Mouse (Mus musculus) retina, postnatal 7 days (tissue): ENCODE results near the gene Evx2.
A peak's percentile ranks its signal among the peaks of the same experiment; 100 is the strongest.

Experiments used
- DNase-seq: peaks from one replicate; pipeline ENCODE4 v3.0.0-alpha.2; 2012; ENCODE audit warnings: low read depth, low spot score

The Evx2 gene

GRCm38 (mm10) chr2:74681594-74682531 lies 22.5 kb upstream of the Evx2 start:
- DNase-seq: no peak

DNA sequence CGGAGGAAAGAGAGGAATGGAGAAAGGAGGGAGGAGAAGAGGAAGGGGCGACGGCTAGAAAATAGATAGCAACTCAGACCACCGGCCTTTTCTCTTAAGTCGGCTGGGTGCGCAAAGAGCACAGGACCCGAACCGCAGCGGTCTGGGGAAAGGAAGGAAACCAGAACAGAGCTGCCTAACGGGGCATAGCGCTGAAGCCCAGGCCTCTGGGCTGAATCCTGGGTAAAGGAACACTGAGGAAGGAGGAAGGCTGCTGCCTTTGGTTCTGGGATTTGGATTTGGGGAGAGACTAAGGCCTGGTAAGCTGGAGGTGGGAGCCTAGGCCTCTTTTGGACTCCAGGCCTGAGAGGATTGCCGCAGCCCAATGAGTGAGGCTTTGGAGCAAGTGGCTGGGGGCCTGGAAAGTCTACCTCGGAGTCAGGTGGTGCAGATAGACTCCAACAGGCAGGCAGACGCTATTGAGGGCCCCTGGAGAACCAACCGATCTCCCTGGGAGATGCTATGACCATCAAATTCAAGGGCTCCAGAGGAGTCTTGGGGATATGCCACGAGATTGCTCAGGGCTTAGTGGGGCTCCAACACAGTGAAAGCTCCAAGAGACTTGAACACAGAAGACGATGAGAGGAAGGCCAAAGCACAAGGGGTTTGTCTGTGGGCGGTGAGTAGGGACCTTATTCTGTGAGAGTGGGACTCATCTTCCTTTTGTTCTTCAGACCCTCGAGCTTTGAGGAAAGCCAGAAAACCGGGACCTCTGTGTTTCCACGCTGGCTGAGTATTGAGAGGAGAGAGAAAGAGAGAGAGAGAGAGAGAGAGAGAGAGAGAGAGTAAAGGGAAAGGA lies 21.4 kb upstream of the Evx2 start:
- DNase-seq: no peak

- DNase-seq: no peak
Observed at GRCm38 (mm10) chr2:74679980-74680379, 20.6 kb upstream of the Evx2 start.

GRCm38 (mm10) chr2:74679596-74679971 lies 20.2 kb upstream of the Evx2 start:
- DNase-seq: no peak

DNA sequence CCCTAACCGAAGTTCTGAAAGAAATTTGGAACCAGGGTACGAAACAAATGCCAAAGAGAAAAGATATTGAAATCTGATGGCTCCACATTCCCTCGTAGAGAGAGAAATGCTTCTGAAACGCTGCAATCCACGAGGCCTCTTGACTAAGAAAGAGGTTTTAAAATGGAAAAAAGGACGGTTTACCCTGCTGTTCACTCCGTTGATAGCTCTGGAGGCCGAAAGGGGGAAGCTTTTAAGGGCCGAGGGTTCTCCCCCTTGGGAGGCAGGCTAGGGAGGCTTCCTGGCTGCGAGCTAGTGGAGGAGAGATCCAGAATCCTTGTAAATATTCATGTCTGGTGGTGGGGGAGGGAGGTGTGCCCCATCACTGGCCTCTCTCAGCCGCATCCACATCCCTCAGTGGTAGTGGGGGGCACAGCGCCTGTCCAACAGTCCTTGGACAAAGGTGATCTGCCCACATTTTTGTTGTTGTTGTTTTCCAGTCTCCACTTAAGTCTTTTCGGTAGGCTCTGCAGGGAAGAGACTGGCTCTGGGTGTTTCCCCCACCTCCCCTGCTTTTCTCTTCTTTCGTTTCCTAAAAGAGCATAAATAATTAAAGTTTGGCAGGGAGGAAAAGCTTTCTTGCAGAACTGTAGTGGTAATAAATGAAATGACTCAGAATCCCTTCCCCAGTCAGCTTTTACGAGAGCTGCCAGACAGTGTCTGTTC lies 19.7 kb upstream of the Evx2 start, which contains the start of gene Hoxd11:
TSS of gene Hoxd11 (plus strand) at position 667 of the 705 bp plus-strand sequence.
- DNase-seq: no peak

DNA sequence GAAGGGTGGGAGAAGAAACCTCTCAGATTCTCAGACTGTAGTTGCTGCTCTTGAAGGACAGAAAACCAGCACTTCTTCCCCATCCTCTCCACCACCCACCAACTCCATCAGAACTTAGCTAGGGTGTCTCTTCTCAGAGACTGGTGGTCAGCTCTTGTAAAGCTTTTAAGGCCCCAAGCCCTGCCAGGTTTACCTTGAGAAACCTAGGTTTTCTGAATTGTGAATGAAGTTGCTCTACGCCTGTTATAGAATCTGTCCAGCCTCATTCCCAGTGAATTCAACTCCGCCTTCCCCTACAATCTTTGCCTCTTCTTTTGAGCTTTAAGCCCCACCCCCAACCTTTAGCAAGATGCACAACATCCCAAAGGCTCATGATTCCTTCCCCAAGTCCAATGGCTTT lies 17.7 kb upstream of the Evx2 start:
- DNase-seq: no peak

- DNase-seq: no peak
Observed at GRCm38 (mm10) chr2:74676376-74677052, 17.2 kb upstream of the Evx2 start.

DNA sequence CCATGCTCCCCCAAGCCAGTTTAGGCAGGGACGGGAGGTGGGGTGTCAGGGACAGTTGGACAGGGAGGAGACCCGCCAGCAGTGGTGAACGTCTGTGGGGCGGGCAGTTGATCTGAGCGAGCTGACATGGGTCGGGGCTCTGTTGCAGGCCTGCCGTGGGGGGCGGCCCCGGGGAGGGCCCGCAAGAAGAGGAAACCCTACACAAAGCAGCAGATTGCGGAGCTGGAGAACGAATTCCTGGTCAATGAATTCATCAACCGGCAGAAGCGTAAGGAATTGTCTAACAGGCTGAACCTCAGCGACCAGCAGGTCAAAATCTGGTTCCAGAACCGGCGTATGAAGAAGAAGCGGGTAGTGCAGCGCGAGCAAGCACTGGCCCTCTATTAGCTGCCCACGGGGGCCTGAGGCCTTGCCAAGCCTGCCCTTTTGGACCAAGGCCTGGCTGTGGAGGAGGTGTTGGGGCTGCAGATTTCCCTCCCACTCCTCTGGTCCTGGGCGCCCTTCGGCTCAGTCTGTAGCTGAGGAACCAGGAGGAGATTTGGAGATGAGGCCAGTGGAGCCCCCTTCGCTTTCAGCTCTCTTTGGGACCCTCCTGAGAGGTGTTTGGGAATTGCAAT lies 16.4 kb upstream of the Evx2 start:
- DNase-seq: no peak

DNA sequence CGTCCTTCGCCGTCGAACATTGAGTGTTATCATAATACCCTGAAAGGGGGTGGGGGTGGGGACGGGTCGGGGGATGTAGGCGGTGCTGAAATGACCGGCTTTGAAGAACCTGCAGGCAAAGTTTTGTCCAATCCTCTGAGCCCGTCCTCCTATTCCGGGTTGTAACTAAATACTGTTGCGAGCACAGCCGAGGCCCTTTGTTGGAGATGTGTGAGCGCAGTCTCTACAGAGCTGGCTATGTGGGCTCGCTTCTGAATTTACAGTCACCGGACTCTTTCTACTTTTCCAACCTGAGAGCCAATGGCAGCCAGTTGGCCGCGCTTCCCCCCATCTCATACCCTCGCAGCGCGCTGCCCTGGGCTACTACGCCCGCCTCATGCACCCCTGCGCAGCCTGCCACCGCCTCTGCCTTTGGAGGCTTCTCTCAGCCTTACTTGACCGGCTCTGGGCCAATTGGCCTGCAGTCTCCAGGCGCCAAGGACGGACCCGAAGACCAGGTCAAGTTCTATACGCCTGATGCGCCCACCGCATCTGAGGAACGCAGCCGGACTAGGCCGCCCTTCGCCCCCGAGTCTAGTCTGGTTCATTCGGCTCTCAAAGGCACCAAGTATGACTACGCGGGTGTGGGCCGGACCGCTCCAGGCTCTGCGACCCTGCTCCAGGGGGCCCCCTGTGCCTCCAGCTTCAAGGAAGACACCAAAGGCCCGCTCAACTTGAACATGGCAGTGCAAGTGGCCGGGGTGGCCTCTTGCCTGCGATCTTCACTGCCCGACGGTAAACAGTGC lies 15.7 kb upstream of the Evx2 start, which contains the start of gene Hoxd12:
TSS of gene Hoxd12 (plus strand) at position 133 of the 785 bp plus-strand sequence.
- DNase-seq: no peak

DNA sequence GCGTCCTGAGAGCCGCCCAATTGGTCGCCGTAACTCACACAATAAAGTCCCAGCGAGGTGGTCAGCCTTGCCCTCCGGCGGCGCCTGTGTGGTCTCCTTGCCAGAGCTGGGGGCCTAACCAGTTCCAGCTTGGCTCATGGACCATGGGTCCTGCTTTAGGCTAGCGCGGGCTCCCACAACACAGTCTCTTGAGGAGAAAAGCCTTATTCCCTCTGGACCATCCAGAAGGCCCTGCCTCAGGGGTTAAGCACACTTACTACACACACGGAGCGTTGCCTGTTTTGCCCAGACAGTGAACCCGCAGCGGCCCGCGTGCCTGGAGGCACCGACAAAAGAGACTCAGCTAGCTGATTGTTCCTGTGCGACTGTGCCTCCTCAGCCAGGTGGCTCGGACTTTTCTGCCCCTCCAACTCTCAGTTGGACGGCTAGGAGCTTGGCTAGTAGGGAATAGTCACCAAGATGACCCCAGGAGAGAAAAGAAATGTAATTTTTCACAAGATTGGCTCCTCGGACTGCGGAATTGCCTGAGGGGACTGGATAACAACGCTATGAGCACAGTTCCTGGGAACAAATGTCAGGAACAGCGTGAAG lies 14.6 kb upstream of the Evx2 start:
- DNase-seq: no peak

- DNase-seq: peak; percentile 59
Observed at GRCm38 (mm10) chr2:74672481-74673362, 13.4 kb upstream of the Evx2 start.

- no peak for DNase-seq
Observed at GRCm38 (mm10) chr2:74671847-74672246, 12.5 kb upstream of the Evx2 start.

DNA sequence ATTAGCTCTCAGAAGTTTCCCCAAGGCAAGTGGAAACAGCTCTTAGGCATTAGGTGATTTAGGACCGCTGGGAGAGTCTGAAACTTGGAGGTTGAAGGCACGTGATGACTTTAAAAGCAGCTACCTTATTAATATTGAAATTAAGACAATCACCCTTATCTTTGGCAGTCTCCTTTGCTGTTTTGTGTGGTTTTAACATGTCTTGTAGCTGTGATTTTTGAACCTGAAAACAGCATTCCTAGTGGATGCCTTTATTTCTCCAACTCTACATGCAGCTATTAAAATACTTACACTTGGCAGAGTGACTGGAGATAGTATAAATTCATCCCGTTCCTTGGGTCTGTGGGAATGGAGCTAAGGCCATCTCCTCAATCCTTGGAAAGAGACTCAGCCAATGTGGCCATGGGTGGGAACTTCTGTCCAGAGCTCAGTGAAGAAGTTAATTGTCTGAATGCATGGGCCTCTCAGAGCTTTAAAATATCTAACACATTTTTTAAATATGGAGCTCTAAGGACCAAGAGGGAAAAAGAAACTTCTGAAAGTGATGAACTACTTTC lies 11.4 kb upstream of the Evx2 start:
- no peak for DNase-seq

GRCm38 (mm10) chr2:74669650-74670235 lies 10.4 kb upstream of the Evx2 start:
- no peak for DNase-seq

DNA sequence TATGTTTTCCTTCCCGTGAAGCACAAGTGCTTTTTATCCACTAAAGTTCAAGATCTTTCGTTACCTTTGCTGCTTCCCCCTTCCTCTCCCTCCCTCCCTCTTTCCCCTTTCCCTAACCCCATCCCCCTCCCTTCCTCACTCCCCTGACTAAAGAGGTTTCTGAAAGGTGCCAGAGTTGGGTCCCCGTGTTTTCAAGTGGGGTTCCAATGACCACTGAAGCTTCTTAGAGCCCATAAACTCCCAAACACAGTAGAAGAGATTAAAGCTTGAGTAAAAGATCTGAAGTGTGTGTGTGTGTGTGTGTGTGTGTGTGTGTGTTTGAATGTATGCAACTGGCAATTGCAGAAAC lies 9.8 kb upstream of the Evx2 start:
- no peak for DNase-seq

DNA sequence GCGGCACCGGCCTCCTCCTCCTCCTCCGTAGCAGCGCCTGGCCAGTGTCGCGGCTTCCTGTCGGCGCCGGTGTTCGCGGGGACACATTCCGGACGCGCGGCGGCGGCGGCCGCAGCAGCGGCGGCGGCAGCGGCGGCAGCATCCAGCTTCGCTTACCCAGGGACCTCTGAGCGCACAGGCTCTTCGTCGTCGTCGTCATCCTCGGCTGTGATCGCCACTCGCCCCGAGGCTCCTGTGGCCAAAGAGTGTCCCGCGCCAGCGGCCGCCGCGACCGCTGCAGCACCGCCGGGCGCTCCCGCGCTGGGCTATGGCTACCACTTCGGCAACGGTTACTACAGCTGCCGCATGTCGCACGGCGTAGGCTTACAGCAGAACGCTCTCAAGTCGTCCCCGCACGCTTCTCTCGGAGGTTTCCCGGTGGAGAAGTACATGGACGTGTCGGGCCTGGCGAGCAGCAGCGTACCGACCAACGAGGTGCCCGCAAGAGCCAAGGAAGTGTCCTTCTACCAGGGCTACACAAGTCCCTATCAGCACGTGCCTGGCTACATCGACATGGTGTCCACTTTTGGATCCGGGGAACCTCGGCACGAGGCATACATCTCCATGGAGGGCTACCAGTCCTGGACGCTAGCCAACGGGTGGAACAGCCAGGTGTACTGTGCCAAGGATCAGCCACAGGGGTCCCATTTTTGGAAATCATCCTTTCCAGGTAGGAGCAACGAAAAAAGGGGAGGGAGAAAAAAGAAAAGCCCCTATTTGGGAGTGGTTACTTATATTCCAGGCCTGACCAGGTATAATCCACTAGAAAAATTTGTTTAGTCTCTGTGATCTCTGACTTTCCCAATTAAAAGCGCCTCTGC lies 9.2 kb upstream of the Evx2 start:
- DNase-seq: no peak

- no peak for DNase-seq
Observed at GRCm38 (mm10) chr2:74667842-74668357, 8.5 kb upstream of the Evx2 start, which contains the start of gene Hoxd13. Gene Hoxd13, plus strand, starts transcription at chr2:74668310.
